Mouse (Mus musculus): Measurements from ENCODE around the gene Slc31a1.

GRCm38 (mm10) chr4:62391892-62392291 lies 31.4 kb downstream of the Slc31a1 start:
- TF ChIP-seq SIN3A (IDR thresholded peaks at IDR 0.05; ENCODE audit: low read length) (no peak), GATA1 (IDR thresholded peaks at IDR 0.05; ENCODE audit: low read depth, low read length) (no peak), RAD21 (IDR thresholded peaks at IDR 0.05; ENCODE audit: low read depth, low read length) (no peak), CTCF (IDR thresholded peaks at IDR 0.05 in 2 of 3, conservative IDR thresholded peaks at IDR 0.05 in 1 of 3; ENCODE audit: control insufficient read depth in 1 of 3, insufficient read depth in 1 of 3, low read depth in 2 of 3, low read length in 3 of 3, poor library complexity in 1 of 3, severe bottlenecking in 1 of 3) (no peak), USF1 (IDR thresholded peaks at IDR 0.05; ENCODE audit: low read depth, low read length) (no peak), JUND (IDR thresholded peaks at IDR 0.05; ENCODE audit: low read depth, low read length) (no peak), ETS1 (IDR thresholded peaks at IDR 0.05; ENCODE audit: low read depth, low read length) (no peak), ZKSCAN1 (IDR thresholded peaks at IDR 0.05; ENCODE audit: low read depth, low read length) (no peak), EP300 (IDR thresholded peaks at IDR 0.05; ENCODE audit: low read depth in 1 of 2, low read length in 2 of 2) (no peak), POLR2AphosphoS2 (IDR thresholded peaks at IDR 0.05; ENCODE audit: low read length) (no peak)
